Mouse (Mus musculus) embryonic facial prominence, embryonic 12.5 days (tissue): ENCODE results near the gene Cc2d2b. TPM values are rescaled to one million over a fixed set of nuclear protein-coding genes. Genes with fewer than 3 reads are reported as not detected.
A peak's percentile ranks its signal among the peaks of the same experiment; 100 is the strongest.

Experiments
- ATAC-seq: fragments of 200-750 bp; cut with Nextera tagmentation; 2 replicates; pipeline ENCODE4 v1.8.0; 2017; ENCODE audit not compliant: insufficient number of reproducible peaks, insufficient read depth, low FRiP score, low TSS enrichment
- H3K27ac ChIP-seq: fragments of 300-500 bp; sonication (generic); 2 replicates; pipeline ENCODE4 v1.5.1; 2016; ENCODE audit warnings: mild to moderate bottlenecking
- H3K27me3 ChIP-seq: fragments of 300-500 bp; sonication (generic); 2 replicates; pipeline ENCODE4 v1.6.1; 2016; ENCODE audit warnings: mild to moderate bottlenecking, moderate library complexity
- H3K36me3 ChIP-seq: fragments of 300-500 bp; sonication (generic); 2 replicates; pipeline ENCODE4 v1.6.1; 2016; ENCODE audit warnings: mild to moderate bottlenecking
- H3K4me1 ChIP-seq: fragments of 300-500 bp; sonication (generic); 2 replicates; pipeline ENCODE4 v1.6.1; 2016
- H3K4me2 ChIP-seq: fragments of 300-500 bp; sonication (generic); replicated peaks from 2 replicates; pipeline ENCODE4 v1.6.1; 2016; ENCODE audit warnings: mild to moderate bottlenecking, moderate library complexity
- H3K4me3 ChIP-seq: fragments of 300-500 bp; sonication (generic); 2 replicates; pipeline ENCODE4 v1.5.1; 2016; ENCODE audit warnings: mild to moderate bottlenecking
- H3K9ac ChIP-seq: fragments of 300-500 bp; sonication (generic); 2 replicates; pipeline ENCODE4 v1.6.1; 2016; ENCODE audit warnings: mild to moderate bottlenecking, moderate library complexity
- H3K9me3 ChIP-seq: fragments of 300-500 bp; sonication (generic); 2 replicates; pipeline ENCODE4 v1.6.1; 2016; ENCODE audit warnings: mild to moderate bottlenecking, moderate library complexity
- WGBS: fragments of 180-500 bp; shearing (Covaris S2); methylation state at CpG from one replicate; pipeline ENCODE4 v1.1.7; 2016; 5-methylcytosine and 5-hydroxymethylcytosine counted together
- polyA plus RNA-seq: library from polyadenylated mRNA; unstranded; fragments of >200 nt; fragmentation: Nextera tagmentation; extraction: Ambion mirVana; gene quantifications from 2 replicates; pipeline ENCODE4 v1.2.1, GENCODE M21; 2016

The Cc2d2b gene
- polyA plus RNA-seq, 1 experiment from 2014 or later = 0.50 TPM

- Histone ChIP-seq H3K4me3 (no peak overlapping the region), H3K4me1 (no peaks in the 10 kb centered on the region), H3K9ac (no peak overlapping the region), H3K4me2 (no peak overlapping the region), H3K9me3 (no peaks in the 10 kb centered on the region), H3K27ac (no peak overlapping the region), H3K36me3 (no peaks in the 10 kb centered on the region), H3K27me3 (no peaks in the 10 kb centered on the region)
- ATAC-seq = no peak
- WGBS = 86% methylated on average over 6 of the region's 6 CpGs
Observed at GRCm38 (mm10) chr19:40817901-40818532, 69.5 kb downstream of the Cc2d2b start.

GRCm38 (mm10) chr19:40818764-40819163, 70.2 kb downstream of the Cc2d2b start:
- Histone ChIP-seq H3K4me2 (no peak overlapping the region), H3K27ac (no peak overlapping the region), H3K27me3 (no peaks in the 10 kb centered on the region), H3K9ac (no peak overlapping the region), H3K4me3 (no peak overlapping the region), H3K36me3 (no peaks in the 10 kb centered on the region), H3K4me1 (no peaks in the 10 kb centered on the region), H3K9me3 (no peaks in the 10 kb centered on the region)
- 68% methylated on average over 7 of the region's 7 CpGs for WGBS
- ATAC-seq = no peak

- H3K4me2 ChIP-seq = no peak overlapping the region
- H3K4me3 ChIP-seq = no peak overlapping the region
- WGBS = 76% methylated on average over 4 of the region's 4 CpGs
- H3K4me1 ChIP-seq = no peaks in the 10 kb centered on the region
- no peaks in the 10 kb centered on the region for H3K27me3 ChIP-seq
- H3K36me3 ChIP-seq = no peaks in the 10 kb centered on the region
- no peak for ATAC-seq
- no peak overlapping the region for H3K27ac ChIP-seq
- no peaks in the 10 kb centered on the region for H3K9me3 ChIP-seq
- no peak overlapping the region for H3K9ac ChIP-seq
Observed at GRCm38 (mm10) chr19:40821306-40821825, 72.8 kb downstream of the Cc2d2b start.

DNA sequence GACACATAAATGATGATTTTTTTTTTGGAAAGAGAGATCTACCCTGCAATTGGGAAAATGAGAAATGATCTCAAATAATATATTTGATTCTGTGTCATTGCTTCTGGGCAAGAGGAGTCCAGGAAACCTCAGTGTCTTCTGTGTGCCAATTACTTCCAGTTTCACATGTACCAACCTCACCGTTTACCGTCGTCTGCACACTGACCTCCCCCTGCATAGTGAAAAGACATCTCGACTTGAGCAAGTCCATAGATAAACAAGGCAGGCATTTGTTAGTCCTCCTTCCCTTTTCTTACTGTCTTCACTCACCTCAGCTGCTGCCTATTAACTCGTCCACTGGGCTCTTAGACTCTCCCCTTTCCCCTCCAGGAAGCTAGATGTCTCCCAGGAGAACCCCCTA, 77.1 kb downstream of the Cc2d2b start:
- H3K27me3 ChIP-seq = no peaks in the 10 kb centered on the region
- H3K4me3 ChIP-seq = no peak overlapping the region
- H3K36me3 ChIP-seq = no peaks in the 10 kb centered on the region
- 0 out of 2 replicates have a peak, but pooled peaks cover 4% of the 10 kb centered on the region for H3K4me1 ChIP-seq
- H3K27ac ChIP-seq = no peak overlapping the region
- H3K9ac ChIP-seq = no peak overlapping the region
- no peak for ATAC-seq
- H3K9me3 ChIP-seq = no peaks in the 10 kb centered on the region
- 44% methylated on average over 5 of the region's 5 CpGs for WGBS
- H3K4me2 ChIP-seq = no peak overlapping the region

- Histone ChIP-seq H3K4me3 (no peak overlapping the region), H3K27me3 (no peaks in the 10 kb centered on the region), H3K4me1 (0 out of 2 replicates have a peak, but pooled peaks cover 4% of the 10 kb centered on the region), H3K27ac (no peak overlapping the region), H3K36me3 (no peaks in the 10 kb centered on the region), H3K9me3 (no peaks in the 10 kb centered on the region), H3K4me2 (no peak overlapping the region), H3K9ac (no peak overlapping the region)
- ATAC-seq = no peak
- WGBS = 67% methylated on average over 7 of the region's 7 CpGs
Observed at GRCm38 (mm10) chr19:40826735-40827134, 78.2 kb downstream of the Cc2d2b start.

DNA sequence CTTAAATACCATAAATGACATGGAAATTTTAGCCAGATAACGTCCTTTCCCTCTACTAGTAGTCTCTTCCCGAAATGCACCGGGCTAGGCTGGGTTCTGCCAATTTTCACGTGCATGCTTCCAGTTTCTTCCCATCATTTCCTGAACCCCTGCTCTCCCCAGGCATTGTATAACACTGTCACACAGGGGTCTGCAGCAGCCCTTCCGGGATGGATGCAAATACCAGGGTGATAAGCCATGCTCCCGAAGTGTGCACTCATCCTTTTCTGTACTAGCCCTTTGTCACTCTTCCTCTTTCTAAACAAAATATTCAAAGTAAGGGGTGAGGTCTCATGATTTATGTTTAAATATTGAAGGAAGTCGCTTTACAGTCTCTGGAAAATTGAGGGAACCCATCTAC, 81.6 kb downstream of the Cc2d2b start:
- H3K4me1 ChIP-seq = peaks cover 29% of the 10 kb centered on the region
- 60% methylated on average over 7 of the region's 7 CpGs for WGBS
- H3K4me2 ChIP-seq = peak overlapping the region; percentile 87
- H3K27ac ChIP-seq = no peak overlapping the region
- peak overlapping the region; percentile 97; the same call in 1 of the 2 replicates for H3K9ac ChIP-seq
- H3K27me3 ChIP-seq = no peaks in the 10 kb centered on the region
- no peak for ATAC-seq
- no peaks in the 10 kb centered on the region for H3K9me3 ChIP-seq
- no peaks in the 10 kb centered on the region for H3K36me3 ChIP-seq
- H3K4me3 ChIP-seq = peak overlapping the region; percentile 85

DNA sequence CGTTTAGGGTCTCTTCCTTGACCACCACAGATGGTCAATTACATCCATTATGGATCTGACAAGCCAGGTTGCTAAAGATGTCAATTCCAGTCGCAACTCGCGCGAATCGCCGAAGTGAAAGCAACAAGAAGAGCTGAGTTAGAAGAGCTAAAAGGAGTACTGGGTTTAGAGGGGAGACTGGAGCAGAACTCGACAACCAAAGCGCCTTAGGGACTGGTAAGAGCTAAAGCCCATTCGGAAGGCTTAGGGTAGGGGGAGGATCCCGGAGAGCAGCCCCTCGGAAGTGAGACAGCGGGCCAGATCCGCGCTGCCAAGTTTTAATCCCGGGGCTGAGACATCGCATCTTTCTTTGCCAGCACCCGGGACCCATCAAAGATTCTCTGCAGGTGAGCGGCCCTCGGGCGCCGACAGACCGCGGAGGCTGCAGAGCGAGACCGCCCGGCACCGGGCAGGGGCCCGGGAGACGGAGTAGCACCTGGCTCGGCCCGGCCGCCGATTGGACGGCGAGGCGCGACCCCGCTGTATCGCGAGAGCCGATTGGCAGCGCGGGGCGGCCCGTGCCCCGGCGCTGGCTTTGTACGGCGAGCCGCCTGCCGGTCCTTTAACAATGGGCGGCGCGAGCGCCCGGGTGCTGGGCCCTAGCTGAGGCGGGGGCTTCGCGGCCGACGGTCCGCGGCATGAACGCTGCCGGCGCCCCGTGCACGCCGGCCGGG, 82.3 kb downstream of the Cc2d2b start, which contains the start of gene Ccnj:
Gene Ccnj (plus strand): TSS at position 577 of the 713 bp plus-strand sequence.
- WGBS = under 1% methylated on average over 71 of the region's 71 CpGs
- Histone ChIP-seq H3K4me3 (peak within 1 kb of the TSS; percentile 85), H3K9ac (peak within 1 kb of the TSS; percentile 97), H3K4me1 (peaks cover 29% of the 10 kb centered on the region), H3K27me3 (no peaks in the 10 kb centered on the region), H3K9me3 (no peaks in the 10 kb centered on the region), H3K4me2 (peak within 1 kb of the TSS; percentile 87), H3K36me3 (no peaks in the 10 kb centered on the region), H3K27ac (peak within 1 kb of the TSS; percentile 96)
- peak; percentile 97 for ATAC-seq

- Histone ChIP-seq H3K36me3 (0 out of 2 replicates have a peak, but pooled peaks cover under 1% of the 10 kb centered on the region), H3K4me2 (peak overlapping the region; percentile 87), H3K27me3 (no peaks in the 10 kb centered on the region), H3K9ac (peak overlapping the region; percentile 97), H3K4me3 (peak overlapping the region; percentile 85), H3K9me3 (no peaks in the 10 kb centered on the region), H3K27ac (peak overlapping the region; percentile 96), H3K4me1 (peaks cover 29% of the 10 kb centered on the region)
- ATAC-seq = peak; percentile 48
- under 1% methylated on average over 72 of the region's 76 CpGs for WGBS
Observed at GRCm38 (mm10) chr19:40831416-40832201, 83.1 kb downstream of the Cc2d2b start.

DNA sequence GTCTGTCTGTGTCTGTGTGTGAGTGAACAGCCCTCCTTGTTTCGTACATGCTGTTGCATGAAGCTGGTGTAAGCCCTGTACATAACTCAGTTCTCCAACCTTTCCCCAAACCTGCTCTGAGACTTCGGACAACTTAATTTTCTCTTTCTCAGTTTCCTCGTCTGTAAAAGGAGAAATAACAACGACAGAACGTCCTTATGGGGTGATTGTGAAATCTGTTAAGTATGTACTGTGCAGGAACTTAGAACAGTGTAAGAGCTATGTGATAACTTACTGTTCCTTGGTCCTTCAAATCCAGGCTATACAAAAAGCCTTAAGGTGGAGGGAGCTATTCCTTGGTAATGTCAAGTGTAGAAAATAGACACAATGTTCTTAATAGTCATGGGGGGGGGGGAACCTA, 83.8 kb downstream of the Cc2d2b start:
- Histone ChIP-seq H3K4me3 (peak overlapping the region; percentile 85), H3K9ac (peak overlapping the region; percentile 97), H3K27ac (no peak overlapping the region), H3K27me3 (no peaks in the 10 kb centered on the region), H3K4me2 (peak overlapping the region; percentile 87), H3K36me3 (peaks cover 7% of the 10 kb centered on the region), H3K4me1 (peaks cover 29% of the 10 kb centered on the region), H3K9me3 (no peaks in the 10 kb centered on the region)
- 28% methylated on average over 5 of the region's 5 CpGs for WGBS
- ATAC-seq = no peak

- ATAC-seq = no peak
Observed at GRCm38 (mm10) chr19:40834436-40834835, 85.9 kb downstream of the Cc2d2b start.

GRCm38 (mm10) chr19:40838205-40838604, 89.7 kb downstream of the Cc2d2b start:
- H3K36me3 ChIP-seq = peaks cover 55% of the 10 kb centered on the region
- no peak overlapping the region for H3K4me2 ChIP-seq

More at GRCm38 (mm10) chr19:40834436-40834835, 85.9 kb downstream of the Cc2d2b start:
- H3K9ac ChIP-seq = no peak overlapping the region
- peaks cover 29% of the 10 kb centered on the region for H3K4me1 ChIP-seq
- peaks cover 28% of the 10 kb centered on the region for H3K36me3 ChIP-seq
- H3K27me3 ChIP-seq = no peaks in the 10 kb centered on the region
- no peaks in the 10 kb centered on the region for H3K9me3 ChIP-seq
- H3K4me2 ChIP-seq = no peak overlapping the region
- H3K4me3 ChIP-seq = no peak overlapping the region
- H3K27ac ChIP-seq = no peak overlapping the region
- WGBS = 95% methylated on average over 6 of the region's 6 CpGs

More at GRCm38 (mm10) chr19:40838205-40838604, 89.7 kb downstream of the Cc2d2b start:
- no peak for ATAC-seq
- no peaks in the 10 kb centered on the region for H3K9me3 ChIP-seq
- H3K4me1 ChIP-seq = peaks cover 14% of the 10 kb centered on the region
- 96% methylated on average over 7 of the region's 7 CpGs for WGBS
- no peak overlapping the region for H3K9ac ChIP-seq
- no peak overlapping the region for H3K27ac ChIP-seq
- no peak overlapping the region for H3K4me3 ChIP-seq
- H3K27me3 ChIP-seq = no peaks in the 10 kb centered on the region
